Mouse (Mus musculus) CD8-positive naive resting alpha-beta T cell, adult 2 months (primary cell): ENCODE results near the gene Atp6v1g3.

Source experiments
- DNase-seq, 2 experiments: peaks; one replicate each; pipeline ENCODE4 v3.0.0; 2022; ENCODE audit warnings: low read depth in 2 of 2, low spot score in 2 of 2

Gene Atp6v1g3

DNA sequence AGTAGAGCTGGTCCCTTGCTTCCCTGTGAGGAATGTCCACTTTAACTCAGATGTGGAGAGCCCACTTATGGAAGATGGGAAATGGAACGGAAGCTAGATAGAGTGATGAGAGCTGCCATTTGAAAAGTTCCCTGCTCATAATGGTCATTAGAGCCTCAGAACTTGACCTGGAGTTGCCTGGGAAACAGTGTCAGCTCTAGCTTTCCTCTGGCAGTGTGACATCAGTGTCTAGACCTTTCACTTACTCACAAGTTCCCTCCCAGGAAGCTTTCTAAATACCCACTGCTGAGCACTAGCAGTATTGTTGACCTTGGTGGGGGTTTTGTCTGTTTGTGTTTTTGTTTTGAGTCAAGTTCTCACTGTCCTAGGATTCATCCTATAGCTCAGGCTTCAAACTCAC, 15.2 kb downstream of the Atp6v1g3 start:
- no peak for DNase-seq

DNA sequence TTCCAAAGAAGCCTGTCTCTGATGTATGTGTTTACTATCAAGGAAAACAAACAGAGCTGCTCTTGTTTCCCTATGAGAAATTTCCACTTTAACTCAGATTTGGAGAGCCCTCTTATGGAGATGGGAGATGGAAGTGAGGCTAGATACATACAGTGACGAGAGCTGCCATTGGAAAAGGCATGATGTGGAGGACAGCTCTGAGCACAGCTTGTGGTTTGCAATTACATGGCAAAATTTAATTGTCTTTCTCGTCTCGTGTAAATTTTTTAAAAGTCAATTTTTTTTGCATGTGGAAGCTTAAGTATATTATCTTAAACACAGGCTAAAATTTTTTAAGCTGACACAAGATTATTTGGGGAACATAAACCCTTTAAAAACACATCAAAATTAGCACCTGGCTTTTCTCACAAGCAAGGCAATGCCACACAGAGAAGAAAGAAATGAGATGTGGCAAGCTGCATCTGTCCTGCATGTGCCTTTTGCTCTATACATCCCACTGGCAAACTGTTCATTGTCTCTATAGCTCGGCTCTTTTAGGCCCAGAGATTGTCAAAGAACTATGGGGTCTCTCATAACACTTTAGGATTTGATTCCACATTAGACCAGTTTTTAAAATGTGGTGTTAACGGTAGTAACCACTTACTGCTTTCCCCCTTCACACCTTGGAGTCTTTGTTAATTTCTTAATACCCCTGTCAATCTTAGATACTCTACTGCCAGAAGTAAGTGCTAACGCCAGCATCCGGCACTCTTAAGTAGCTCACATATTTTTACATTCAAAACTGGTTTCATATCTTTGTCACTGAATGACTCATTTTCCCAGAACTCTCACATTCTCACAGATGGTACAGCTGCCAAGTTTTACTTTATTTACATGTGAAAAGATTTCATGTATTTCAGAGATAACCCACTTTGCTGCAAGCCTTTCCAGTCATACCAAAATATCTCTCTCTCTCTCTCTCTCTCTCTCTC, 16.2 kb downstream of the Atp6v1g3 start:
- DNase-seq: no peak

DNA sequence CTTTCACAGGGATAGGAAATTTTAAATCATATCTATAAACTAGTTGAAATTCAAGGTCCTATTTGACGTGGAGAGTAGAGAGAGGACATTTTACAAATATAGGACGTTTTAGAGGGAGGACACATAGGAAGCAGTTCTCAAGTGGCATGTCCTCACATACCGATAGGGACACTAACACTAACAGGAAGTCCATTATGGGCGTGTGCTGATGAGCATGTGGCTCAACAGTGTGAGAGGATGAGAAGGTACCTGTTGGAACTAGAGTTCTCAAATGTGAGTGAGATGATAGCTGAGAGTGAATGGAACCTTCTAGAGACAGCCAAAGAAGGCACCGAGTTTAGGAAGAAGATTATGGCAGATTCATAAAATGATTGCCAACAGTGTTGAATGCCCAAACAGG, 17.9 kb downstream of the Atp6v1g3 start:
- no peak for DNase-seq

DNA sequence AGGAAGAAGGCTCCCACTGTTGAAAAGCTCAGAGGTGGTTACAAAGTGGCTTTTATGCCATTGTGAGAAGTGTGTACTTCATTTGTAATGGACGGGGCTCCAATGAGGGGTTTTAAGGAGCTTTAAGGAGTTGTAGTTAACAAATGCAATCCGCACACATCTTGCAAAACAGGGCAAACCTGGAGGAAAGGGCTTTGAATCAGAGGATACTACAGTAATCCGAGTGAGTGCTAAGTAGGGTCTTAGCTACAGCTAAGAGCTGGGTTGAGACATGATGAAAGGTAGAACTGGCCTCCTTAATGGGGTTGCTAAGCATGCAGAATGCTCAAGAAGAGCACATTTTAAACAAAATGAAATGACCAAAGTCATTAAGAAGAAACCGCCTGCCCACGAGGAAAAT, 20.9 kb downstream of the Atp6v1g3 start:
- DNase-seq: no peak

DNA sequence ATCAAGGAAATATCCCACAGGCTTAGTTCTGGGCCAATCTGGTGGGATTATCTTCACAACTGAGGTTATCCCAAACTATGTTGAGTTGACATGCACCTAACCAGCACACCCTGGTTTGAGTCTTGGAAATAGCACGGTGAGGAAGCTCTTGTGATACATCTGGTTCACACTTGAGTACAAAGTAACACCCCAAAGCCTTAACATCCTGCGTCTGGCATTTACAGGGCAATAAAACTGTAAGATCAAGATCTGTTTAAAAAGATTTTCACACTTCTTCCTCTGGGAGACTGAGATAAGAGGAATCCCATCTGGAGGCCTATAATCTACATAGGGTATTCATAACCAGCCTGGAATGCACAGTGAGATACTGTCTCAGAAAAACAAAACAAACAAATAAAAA, 24.6 kb downstream of the Atp6v1g3 start:
- DNase-seq: no peak

DNA sequence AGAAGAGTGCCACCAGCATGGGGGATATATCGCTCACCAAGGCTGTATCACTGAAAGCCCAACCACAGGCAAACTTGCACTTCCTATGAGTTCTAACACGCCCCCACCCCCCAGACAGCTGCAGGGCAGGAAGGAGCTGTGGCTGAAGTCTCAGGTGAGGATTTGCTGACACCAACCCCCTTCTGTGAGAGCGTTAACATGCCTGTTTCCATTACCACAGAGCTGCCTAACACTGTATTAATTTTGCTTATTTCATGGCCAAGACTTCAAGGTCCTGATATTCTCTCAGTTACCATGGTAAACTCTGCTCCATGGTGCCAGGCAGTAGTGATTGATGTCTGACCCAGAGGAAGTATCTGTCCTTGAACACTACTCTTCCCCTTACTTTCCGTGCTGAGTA, 26.0 kb downstream of the Atp6v1g3 start:
- peak; percentile 49 to 71 for DNase-seq

DNA sequence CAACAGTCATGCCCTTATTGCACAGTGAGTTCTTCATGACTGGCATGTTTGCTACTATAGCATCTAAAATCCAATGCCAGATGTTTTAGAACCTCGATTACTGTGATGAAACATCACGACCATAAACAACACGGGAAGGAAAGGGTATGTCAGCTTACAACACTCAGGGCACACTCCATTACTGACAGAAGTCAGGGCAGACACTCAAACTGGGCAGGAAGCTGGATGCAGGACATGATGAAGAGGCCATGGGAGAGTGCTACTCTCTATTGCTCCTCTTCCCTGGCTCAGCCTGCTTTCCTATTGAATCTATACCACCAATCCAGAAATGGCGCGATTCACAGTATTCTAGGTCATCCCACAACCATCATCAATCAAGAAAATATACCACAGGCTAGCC, 28.4 kb downstream of the Atp6v1g3 start:
- no peak for DNase-seq

DNA sequence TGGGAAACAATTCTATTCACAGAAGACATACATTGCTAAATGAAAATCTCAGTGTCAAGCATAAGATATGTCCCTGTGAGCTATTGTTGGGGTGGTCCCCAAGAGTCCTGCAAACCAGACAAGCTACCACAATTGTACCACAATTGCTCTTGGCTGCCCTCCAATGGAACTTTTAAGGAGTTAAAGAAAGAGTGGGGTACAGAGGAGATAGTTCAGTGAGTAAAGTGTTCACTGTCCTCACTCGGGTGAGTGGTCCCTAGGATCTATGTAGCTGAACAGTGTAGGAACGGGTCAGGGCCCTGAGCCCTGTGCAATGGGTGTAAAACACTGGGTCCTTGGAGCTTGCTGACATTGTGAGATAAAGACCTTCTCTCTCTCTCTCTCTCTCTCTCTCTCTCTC, 29.2 kb downstream of the Atp6v1g3 start:
- DNase-seq: no peak

DNA sequence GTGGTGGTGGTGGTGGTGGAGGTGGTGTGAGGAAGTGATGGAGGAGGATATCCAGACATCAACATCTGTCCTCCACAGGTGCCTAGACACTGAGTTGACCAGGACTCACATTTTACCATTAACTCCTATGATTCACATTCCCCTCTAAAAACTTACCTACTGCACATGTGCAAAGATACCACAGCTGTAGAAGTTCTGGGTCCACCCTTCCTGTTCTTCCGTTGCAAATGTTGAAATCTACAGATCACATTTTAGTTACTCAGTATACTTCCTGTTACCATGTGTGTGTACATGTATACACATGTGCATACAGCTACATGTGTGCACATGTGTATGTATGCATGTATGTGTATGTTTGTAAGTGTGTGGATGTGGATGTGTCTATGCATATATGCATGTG, 29.8 kb downstream of the Atp6v1g3 start:
- peak in 1 of 2 experiments; percentile 30 for DNase-seq

DNA sequence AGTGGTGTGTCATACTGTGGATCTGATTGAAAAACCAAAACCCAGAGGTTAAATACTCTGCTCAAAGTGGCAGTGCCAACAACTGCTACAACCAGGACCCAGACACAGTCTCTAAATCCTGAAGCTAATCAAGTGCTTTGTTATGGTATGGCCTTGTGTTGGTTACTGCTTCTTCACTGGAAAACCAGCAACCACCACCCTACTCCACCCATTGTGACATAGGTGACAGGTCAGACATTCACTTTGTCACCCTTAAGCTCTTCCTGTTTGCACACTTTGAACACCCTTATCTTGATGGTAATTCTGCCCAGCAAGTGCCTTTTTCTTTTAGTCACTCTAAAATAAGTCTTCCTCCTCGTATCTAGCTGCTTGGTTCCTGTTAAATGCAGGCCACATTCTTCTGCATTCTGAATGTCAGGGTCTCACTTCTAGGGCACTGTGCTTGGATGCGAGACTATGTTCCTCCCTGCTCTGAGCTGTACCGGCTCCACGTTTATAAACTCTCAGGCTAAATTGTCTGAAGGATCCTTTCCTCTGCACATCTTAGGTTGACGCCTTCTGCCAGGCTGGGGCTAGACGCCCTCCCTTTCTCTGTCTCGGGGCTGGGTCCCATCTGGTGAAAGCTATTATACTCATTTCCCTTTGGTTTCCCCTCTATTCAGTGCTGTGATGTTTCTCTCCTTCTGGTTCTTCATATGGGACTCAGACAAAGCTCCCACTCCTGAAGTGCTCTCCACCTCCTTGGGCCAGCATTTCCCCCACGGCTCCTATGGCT, 30.8 kb downstream of the Atp6v1g3 start:
- DNase-seq: peak; percentile 52 to 56

DNA sequence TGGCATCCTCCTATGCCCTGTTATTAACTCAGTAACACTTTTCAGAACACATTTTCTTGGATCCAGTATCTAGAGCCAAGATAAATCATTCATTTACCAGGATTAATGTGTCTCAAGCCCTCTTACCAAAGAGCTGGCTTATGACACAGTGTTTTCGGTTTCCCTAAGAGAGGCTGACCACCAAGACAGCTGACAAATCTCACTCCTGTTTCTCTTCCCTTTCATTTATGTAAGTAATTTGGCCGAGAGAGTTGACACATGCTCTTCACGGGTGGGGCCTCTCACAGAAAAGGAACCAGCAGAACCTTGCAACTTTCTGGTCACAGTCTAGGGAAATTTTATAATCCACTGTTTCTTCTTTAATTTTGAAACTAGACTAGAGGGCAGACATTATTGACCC, 49.1 kb downstream of the Atp6v1g3 start:
- no peak for DNase-seq

DNA sequence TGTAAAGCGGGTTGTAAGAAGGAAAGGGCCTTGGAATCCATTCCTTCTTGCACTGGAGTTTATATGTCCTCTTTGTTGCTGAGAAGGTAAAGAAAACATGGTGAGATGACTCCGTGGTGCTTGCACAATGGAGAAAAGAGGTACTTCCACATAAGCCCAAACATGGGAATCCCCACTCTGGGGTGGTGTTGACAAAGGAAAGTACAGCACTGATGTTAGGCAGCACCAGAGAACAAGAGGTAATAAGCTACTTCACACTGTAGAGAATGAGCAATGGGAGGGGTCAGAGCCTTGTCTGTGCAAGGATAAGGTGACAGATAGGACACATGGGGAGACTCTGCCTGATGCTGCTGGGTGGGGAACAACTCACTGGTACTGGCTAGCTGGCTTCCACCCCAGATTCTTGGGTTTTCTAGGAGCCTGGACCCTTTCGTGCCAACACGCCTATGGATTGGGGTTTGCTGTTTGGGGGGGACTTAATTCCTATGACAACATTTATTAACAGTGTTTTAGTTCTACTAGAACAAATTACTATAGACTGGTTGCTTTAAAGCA, 49.6 kb downstream of the Atp6v1g3 start:
- no peak for DNase-seq

DNA sequence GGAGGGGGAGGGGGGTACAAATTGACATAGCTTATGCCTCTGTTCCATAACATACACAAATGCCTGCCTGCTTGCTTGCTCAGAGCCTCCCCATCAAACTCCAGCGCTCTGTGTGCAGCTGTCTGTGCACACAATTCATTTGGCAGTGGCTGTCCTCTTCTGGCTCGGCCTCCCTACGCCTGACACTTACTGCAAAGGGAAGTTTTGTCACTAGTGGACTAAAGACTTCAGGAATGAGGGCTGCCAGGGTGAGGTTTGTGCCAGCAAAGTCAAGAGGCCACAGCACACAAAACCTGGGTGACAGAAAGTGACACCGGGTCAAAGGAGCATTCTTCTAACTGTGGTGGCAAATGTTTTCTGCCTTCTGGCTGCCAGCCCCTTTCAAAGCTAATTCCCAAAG, 52.6 kb downstream of the Atp6v1g3 start:
- no peak for DNase-seq

DNA sequence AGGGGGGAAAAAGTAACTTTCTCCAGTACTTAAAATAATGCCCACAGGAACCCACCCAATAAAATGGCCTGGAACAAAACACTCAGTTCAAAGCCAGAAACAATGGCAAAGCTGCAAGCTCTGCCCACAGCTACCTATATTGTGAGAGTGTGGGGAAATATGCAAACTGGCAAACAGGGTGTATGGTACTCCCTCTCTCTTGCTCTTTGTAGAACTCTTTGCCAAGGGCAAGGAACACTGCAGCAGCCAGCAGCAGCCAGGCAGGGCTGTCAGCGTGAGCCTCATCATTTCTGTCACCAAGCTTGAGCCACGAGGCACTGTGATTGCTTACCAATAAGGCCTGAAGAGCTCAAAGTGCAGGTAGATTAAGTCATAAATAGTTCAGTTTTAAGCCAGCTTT, 53.0 kb downstream of the Atp6v1g3 start:
- no peak for DNase-seq

DNA sequence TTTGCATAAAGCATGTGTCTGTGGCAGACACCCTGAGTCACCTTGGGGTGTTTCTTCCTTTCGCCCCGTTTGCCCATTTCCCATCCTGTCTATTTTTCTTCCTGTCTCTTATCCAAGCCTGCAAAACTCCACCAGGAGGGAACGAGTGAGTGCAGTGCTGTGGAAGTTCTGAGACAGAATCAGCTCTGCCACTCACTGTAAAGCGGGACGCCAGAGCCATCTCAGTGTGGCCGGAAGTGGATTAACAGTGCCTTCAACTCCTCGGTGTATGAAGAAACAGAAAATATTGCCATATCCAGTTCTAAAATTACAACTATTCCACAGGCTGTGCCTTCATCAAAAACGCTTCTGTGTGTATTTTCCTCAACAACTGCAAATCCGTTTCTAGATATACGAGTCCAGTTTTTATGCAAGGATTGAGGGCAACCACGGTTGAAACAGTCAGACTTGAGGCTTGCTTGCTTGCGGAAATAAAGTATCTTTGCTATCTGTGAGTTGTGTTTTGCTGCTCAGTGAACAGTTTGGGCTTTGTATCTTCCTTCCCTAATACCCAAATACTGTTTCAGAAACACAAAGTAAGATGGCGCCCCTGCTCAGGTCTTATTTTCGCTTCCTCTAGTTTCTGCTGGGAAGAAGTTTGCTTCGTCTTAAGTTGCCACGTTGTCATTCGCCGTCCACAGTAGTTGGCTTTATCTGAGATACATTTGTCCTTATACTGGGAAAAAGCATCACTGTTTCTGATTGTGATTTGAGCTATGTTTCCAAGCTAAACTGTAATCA, 54.1 kb downstream of the Atp6v1g3 start:
- DNase-seq: peak in 1 of 2 experiments; percentile 25

DNA sequence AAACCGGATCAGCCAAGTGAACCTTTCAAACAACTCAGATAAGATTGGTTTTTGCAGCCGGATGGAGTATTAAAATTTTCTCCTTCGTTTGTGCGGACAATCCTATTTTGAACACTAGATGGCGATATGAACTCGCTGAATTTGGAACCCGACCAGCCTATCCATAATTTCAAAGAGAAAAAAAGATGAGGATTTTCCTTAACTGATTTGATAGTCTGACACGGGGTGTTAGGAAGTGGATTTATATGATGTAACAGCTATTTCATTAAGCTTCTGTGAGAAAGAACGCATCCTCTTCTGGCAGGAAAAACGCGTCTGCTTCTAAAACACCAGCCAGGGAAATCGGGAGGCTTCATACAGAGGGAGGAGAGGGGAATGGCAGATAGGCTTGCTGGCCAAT, 54.8 kb downstream of the Atp6v1g3 start:
- peak; percentile 18 to 42 for DNase-seq

DNA sequence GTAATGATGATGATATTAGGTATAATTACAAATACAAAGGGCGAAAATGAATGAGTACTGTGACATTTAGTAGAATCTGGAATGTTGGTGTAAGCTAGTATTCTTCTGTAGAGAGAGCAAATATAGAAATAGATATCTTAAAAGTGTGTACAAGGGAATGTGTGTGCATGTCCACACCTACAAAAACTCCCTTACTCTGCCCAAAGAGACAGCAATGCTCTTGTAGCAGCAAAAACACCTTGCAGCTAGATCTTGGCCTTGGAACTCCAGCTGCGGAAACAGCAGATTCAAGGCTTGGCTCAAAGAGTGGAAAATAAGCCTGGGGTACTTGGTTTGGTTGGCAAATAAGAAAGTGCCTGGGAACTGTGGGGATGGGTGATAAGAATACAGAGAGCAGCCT, 57.0 kb downstream of the Atp6v1g3 start:
- DNase-seq: no peak

DNA sequence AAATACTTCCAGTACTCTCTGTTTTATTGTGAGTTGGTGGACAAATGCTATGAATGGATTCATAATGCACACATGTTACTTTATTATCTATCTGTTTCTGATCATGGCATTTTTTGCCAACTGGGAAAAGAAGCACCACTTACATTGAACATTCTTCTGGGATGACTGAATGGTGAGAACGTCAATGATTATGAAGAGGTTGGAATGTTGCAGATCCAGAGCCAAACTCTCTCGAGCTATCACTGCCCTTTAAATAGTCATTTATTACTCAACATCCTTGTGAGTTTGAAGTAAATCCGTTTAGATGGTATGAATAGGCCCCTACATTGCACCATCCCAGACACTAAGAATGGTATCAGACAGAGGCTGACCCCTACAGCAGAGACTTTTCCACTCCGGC, 58.1 kb downstream of the Atp6v1g3 start:
- DNase-seq: no peak

DNA sequence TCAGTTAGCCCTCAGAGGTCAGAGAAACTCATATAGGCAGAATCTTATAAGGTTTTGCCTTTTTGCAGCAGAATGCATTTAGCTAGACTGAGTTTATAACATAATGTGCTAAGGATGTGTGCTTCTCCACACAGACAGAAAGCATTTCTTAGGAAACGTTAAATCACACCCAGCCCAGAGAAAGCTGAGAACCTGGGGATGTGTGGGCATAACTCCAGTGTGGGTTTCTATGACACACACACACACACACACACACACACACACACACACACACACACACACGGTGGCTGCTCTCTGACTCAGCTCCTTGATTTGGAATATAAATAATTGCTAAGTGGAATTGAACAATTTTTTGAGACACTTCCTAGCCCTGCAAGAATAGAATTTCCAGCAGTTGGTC, 61.2 kb downstream of the Atp6v1g3 start:
- DNase-seq: no peak

DNA sequence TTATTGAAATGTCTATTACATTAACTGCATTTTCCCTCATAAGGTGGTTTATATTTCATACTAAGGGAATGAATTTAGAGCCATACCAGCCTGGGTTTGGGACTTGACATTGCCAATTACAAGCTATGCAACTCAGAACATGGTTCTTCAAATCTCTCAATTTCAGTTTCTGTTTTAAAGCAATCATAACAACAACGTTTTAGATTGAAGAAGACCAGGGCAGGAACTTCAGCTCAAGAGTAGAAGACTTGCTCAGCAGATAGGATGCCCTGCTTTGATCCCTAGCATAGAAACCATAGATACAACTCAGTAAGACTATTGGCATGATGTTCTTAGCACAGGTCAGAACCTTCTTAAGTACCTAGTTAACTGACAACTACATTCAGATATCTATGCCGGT, 63.9 kb downstream of the Atp6v1g3 start:
- no peak for DNase-seq
